Mouse (Mus musculus) hindbrain, embryonic 10.5 days (tissue): ENCODE measurements around the gene Gm44511. TPM values are rescaled to one million over a fixed set of nuclear protein-coding genes. Genes with fewer than 3 reads are reported as not detected.

Experiments
- DNase-seq: peaks from one replicate; pipeline ENCODE4 v3.0.0-alpha.2; 2017; ENCODE audit warnings: low spot score
- H3K27ac ChIP-seq: fragments of 300-500 bp; sonication (generic); 2 replicates; pipeline ENCODE4 v1.5.1; 2016; ENCODE audit warnings: mild to moderate bottlenecking, moderate library complexity
- H3K27me3 ChIP-seq: fragments of 300-500 bp; sonication (generic); 2 replicates; pipeline ENCODE4 v1.6.1; 2016; ENCODE audit warnings: mild to moderate bottlenecking; ENCODE audit not compliant: poor library complexity, insufficient read depth, severe bottlenecking
- H3K36me3 ChIP-seq: fragments of 300-500 bp; sonication (generic); 2 replicates; pipeline ENCODE4 v1.6.1; 2016; ENCODE audit warnings: mild to moderate bottlenecking, moderate library complexity
- H3K4me1 ChIP-seq: fragments of 300-500 bp; sonication (generic); replicated peaks from 2 replicates; pipeline ENCODE4 v1.6.1; 2016; ENCODE audit warnings: mild to moderate bottlenecking
- H3K4me3 ChIP-seq: fragments of 300-500 bp; sonication (generic); 2 replicates; pipeline ENCODE4 v1.5.1; 2016; ENCODE audit warnings: mild to moderate bottlenecking, moderate library complexity
- H3K9me3 ChIP-seq: fragments of 300-500 bp; sonication (generic); 2 replicates; pipeline ENCODE4 v1.6.1; 2016; ENCODE audit warnings: mild to moderate bottlenecking, moderate library complexity
- WGBS: fragments of 180-500 bp; shearing (Covaris S2); methylation state at CpG from one replicate; pipeline ENCODE4 v1.1.7; 2016; 5-methylcytosine and 5-hydroxymethylcytosine counted together
- polyA plus RNA-seq: library from polyadenylated mRNA; unstranded; fragments of >200 nt; fragmentation: Nextera tagmentation; extraction: Ambion mirVana; gene quantifications from 2 replicates; pipeline ENCODE4 v1.2.1, GENCODE M21; 2016

Gene Gm44511
- polyA plus RNA-seq, 1 experiment from 2014 or later, result not detected

GRCm38 (mm10) chr6:128733908-128734679, 92.0 kb downstream of the Gm44511 start:
- WGBS, result 69% methylated on average over 5 of the region's 5 CpGs
- no peaks in the 10 kb centered on the region for H3K36me3 ChIP-seq
- no peak overlapping the region for H3K27ac ChIP-seq
- no peaks in the 10 kb centered on the region for H3K4me1 ChIP-seq
- no peak overlapping the region for H3K4me3 ChIP-seq
- no peaks in the 10 kb centered on the region for H3K9me3 ChIP-seq
- DNase-seq, result no peak
- no peaks in the 10 kb centered on the region for H3K27me3 ChIP-seq

GRCm38 (mm10) chr6:128732032-128732431, 94.1 kb downstream of the Gm44511 start:
- Histone ChIP-seq H3K4me1 (no peaks in the 10 kb centered on the region), H3K4me3 (no peak overlapping the region), H3K9me3 (no peaks in the 10 kb centered on the region), H3K27me3 (no peaks in the 10 kb centered on the region), H3K36me3 (no peaks in the 10 kb centered on the region), H3K27ac (no peak overlapping the region)
- WGBS, result 89% methylated on average over 3 of the region's 3 CpGs
- DNase-seq, result no peak

Other genes with a start within 250 kb of the Gm44511 start
- 0.04 TPM in 1 of 2 replicates, not detected in the other for gene A2ml1, start 244.7 kb downstream of the Gm44511 start, polyA plus RNA-seq
- gene Klrb1a, start 202.8 kb downstream of the Gm44511 start, polyA plus RNA-seq, result not detected in 2 replicates
- not detected in 2 replicates for gene Clec2h, start 163.9 kb downstream of the Gm44511 start, polyA plus RNA-seq
- not detected in 2 replicates for gene Klrb1, start 103.3 kb downstream of the Gm44511 start, polyA plus RNA-seq
- gene Klrb1c, start 37.1 kb downstream of the Gm44511 start, polyA plus RNA-seq, result not detected in 2 replicates
- gene Klrb1b, start within 50 bp of the Gm44511 start, polyA plus RNA-seq, result not detected in 2 replicates
- not detected in 2 replicates for gene Clec2i, start 61.3 kb upstream of the Gm44511 start, polyA plus RNA-seq
- gene BC035044, start 64.8 kb upstream of the Gm44511 start, polyA plus RNA-seq, result 0.98 and 1.8 TPM in 2 replicates
- gene Clec2g, start 108.1 kb upstream of the Gm44511 start, polyA plus RNA-seq, result not detected in 2 replicates
- gene Klrb1f, start 219.6 kb upstream of the Gm44511 start, polyA plus RNA-seq, result 0.22 and 0.51 TPM in 2 replicates